Mouse (Mus musculus) lung, adult 2 months (tissue): ENCODE measurements around the gene Chd9.

Experiments used
- CTCF ChIP-seq: fragments of 200-500 bp; IDR thresholded peaks from 2 replicates; pipeline ENCODE4 v1.5.1; 2011; ENCODE audit warnings: mild to moderate bottlenecking, low read length, control low read depth; ENCODE audit not compliant: insufficient read depth
- POLR2A ChIP-seq: fragments of 200-500 bp; IDR thresholded peaks from 2 replicates; pipeline ENCODE4 v1.6.1; 2011; ENCODE audit warnings: low read depth, mild to moderate bottlenecking, control low read depth, low read length, borderline replicate concordance; ENCODE audit errors: extremely low read depth

DNA sequence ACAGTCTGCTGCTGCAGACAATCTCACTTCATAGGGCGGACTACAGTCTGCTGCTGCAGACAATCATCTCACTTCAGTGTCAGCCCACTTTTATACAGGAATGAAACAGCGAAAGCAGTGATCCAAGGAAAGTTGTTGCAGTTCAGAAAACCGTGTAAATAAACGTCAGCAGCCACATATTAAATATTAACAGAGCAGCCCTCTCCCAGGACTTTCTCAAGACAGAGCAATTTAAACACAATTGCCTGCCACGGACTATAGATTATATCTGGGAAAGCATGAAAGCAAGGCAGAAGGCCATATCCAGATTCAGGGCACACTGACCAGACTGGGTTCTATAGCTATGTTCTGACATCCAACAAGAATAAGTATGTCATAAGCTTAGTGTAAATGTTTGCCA lies 266.0 kb downstream of the Chd9 start:
- TF ChIP-seq CTCF (no peak), POLR2A (no peak)
